Mouse (Mus musculus): ENCODE data around the gene Axin2. TPM values are rescaled to one million over a fixed set of nuclear protein-coding genes. Genes with fewer than 3 reads are reported as not detected.
"Not testable (repeated sequence)": the region's sequence is repeated elsewhere in the genome, so short reads cannot be mapped to it uniquely, and the experiment has no call there.

Gene Axin2
- polyA plus RNA-seq (2015; fragmentation: Nextera tagmentation; extraction: Ambion mirVana), result 2.6 and 2.7 TPM in 2 replicates

- peak within 1 kb of the TSS; percentile 81 for H3K4me2 ChIP-seq (replicated peaks; ENCODE audit: low read depth)
- no peaks in the 10 kb centered on the region for H3K9me3 ChIP-seq (ENCODE audit: control insufficient read depth, low read length)
- TF ChIP-seq EP300 (optimal IDR thresholded peaks at IDR 0.05), result peak; percentile 89
- TF ChIP-seq CTCF (IDR thresholded peaks at IDR 0.05; ENCODE audit: low read depth), result peak; percentile 51
- peak; percentile 95 for DNase-seq (ENCODE audit: low spot score)
- H3K36me3 ChIP-seq (ENCODE audit: control insufficient read depth, insufficient read depth, low read length), result no peaks in the 10 kb centered on the region
- WGBS, result 1% methylated on average over 46 of the region's 53 CpGs
- no peaks in the 10 kb centered on the region; the same call in 1 of the 2 replicates for H3K4me1 ChIP-seq (replicated peaks; ENCODE audit: control insufficient read depth, insufficient read depth)
- H3K4me3 ChIP-seq (ENCODE audit: low read depth, low read length), result peak within 1 kb of the TSS; percentile 86
- peak within 1 kb of the TSS; percentile 95 for H3K9ac ChIP-seq (ENCODE audit: low read length)
- peak within 1 kb of the TSS; percentile 100 for H3K27ac ChIP-seq (replicated peaks)
- ATAC-seq (ENCODE audit: low FRiP score, low TSS enrichment), result peak; percentile 96
- no peaks in the 10 kb centered on the region for H3K27me3 ChIP-seq (ENCODE audit: control insufficient read depth, insufficient read depth, low read length)
These were observed at the start of gene Axin2 for GRCm38 (mm10) chr11:108920158-108920635. Axin2 (plus strand) TSS chr11:108920349.

- H3K4me2 ChIP-seq (replicated peaks; ENCODE audit: low read depth); H3K4me1 ChIP-seq (replicated peaks; ENCODE audit: control insufficient read depth, insufficient read depth); H3K4me3 ChIP-seq (ENCODE audit: low read depth, low read length); H3K27me3 ChIP-seq (ENCODE audit: control insufficient read depth, insufficient read depth, low read length); ATAC-seq (ENCODE audit: low FRiP score, low TSS enrichment); H3K27ac ChIP-seq (replicated peaks); H3K9ac ChIP-seq (ENCODE audit: low read length); DNase-seq (ENCODE audit: low spot score); H3K36me3 ChIP-seq (ENCODE audit: control insufficient read depth, insufficient read depth, low read length); H3K9me3 ChIP-seq (ENCODE audit: control insufficient read depth, low read length): not testable (repeated sequence)
- 87% methylated on average over 1 of the region's 1 CpGs for WGBS
These were observed 48.9 kb upstream of the Axin2 start for GRCm38 (mm10) chr11:108871284-108871683.

GRCm38 (mm10) chr11:108871748-108872147, 48.4 kb upstream of the Axin2 start:
- ATAC-seq (ENCODE audit: low FRiP score, low TSS enrichment), result no peak
- DNase-seq (ENCODE audit: low spot score), result no peak
- H3K9ac ChIP-seq (ENCODE audit: low read length), result no peak overlapping the region
- no peak overlapping the region for H3K27ac ChIP-seq (replicated peaks)
- H3K9me3 ChIP-seq (ENCODE audit: control insufficient read depth, low read length), result no peaks in the 10 kb centered on the region
- H3K4me2 ChIP-seq (replicated peaks; ENCODE audit: low read depth), result no peak overlapping the region
- H3K36me3 ChIP-seq (ENCODE audit: control insufficient read depth, insufficient read depth, low read length), result no peaks in the 10 kb centered on the region
- H3K27me3 ChIP-seq (ENCODE audit: control insufficient read depth, insufficient read depth, low read length), result no peaks in the 10 kb centered on the region
- TF ChIP-seq CTCF (IDR thresholded peaks at IDR 0.05; ENCODE audit: low read depth) (no peak), EP300 (optimal IDR thresholded peaks at IDR 0.05) (no peak)
- H3K4me3 ChIP-seq (ENCODE audit: low read depth, low read length), result no peak overlapping the region
- H3K4me1 ChIP-seq (replicated peaks; ENCODE audit: control insufficient read depth, insufficient read depth), result no peaks in the 10 kb centered on the region; the same call in 1 of the 2 replicates
- 86% methylated on average over 3 of the region's 3 CpGs for WGBS

- ATAC-seq (ENCODE audit: low FRiP score, low TSS enrichment) (no peak), DNase-seq (ENCODE audit: low spot score) (peak; percentile 23)
- H3K9ac ChIP-seq (ENCODE audit: low read length), result no peak overlapping the region
- H3K36me3 ChIP-seq (ENCODE audit: control insufficient read depth, insufficient read depth, low read length), result no peaks in the 10 kb centered on the region
- H3K27ac ChIP-seq (replicated peaks), result no peak overlapping the region
- H3K4me3 ChIP-seq (ENCODE audit: low read depth, low read length), result no peak overlapping the region
- no peaks in the 10 kb centered on the region; the same call in 1 of the 2 replicates for H3K4me1 ChIP-seq (replicated peaks; ENCODE audit: control insufficient read depth, insufficient read depth)
- no peaks in the 10 kb centered on the region for H3K27me3 ChIP-seq (ENCODE audit: control insufficient read depth, insufficient read depth, low read length)
- TF ChIP-seq EP300 (optimal IDR thresholded peaks at IDR 0.05), result no peak
- WGBS, result 35% methylated on average over 7 of the region's 7 CpGs
- no peaks in the 10 kb centered on the region for H3K9me3 ChIP-seq (ENCODE audit: control insufficient read depth, low read length)
- no peak overlapping the region for H3K4me2 ChIP-seq (replicated peaks; ENCODE audit: low read depth)
These were observed 43.4 kb upstream of the Axin2 start for GRCm38 (mm10) chr11:108876633-108877205.

- Histone ChIP-seq H3K4me3 (ENCODE audit: low read depth, low read length) (no peak overlapping the region), H3K9me3 (ENCODE audit: control insufficient read depth, low read length) (no peaks in the 10 kb centered on the region), H3K9ac (ENCODE audit: low read length) (no peak overlapping the region), H3K4me1 (replicated peaks; ENCODE audit: control insufficient read depth, insufficient read depth) (no peaks in the 10 kb centered on the region; the same call in 1 of the 2 replicates), H3K27ac (replicated peaks) (no peak overlapping the region), H3K36me3 (ENCODE audit: control insufficient read depth, insufficient read depth, low read length) (no peaks in the 10 kb centered on the region), H3K4me2 (replicated peaks; ENCODE audit: low read depth) (no peak overlapping the region), H3K27me3 (ENCODE audit: control insufficient read depth, insufficient read depth, low read length) (no peaks in the 10 kb centered on the region)
- no peak for TF ChIP-seq EP300 (optimal IDR thresholded peaks at IDR 0.05)
- DNase-seq (ENCODE audit: low spot score) (no peak), ATAC-seq (ENCODE audit: low FRiP score, low TSS enrichment) (no peak)
- 78% methylated on average over 5 of the region's 5 CpGs for WGBS
These were observed 42.6 kb upstream of the Axin2 start for GRCm38 (mm10) chr11:108877520-108877919.

- no peak overlapping the region for H3K9ac ChIP-seq (ENCODE audit: low read length)
- no peaks in the 10 kb centered on the region; the same call in 1 of the 2 replicates for H3K4me1 ChIP-seq (replicated peaks; ENCODE audit: control insufficient read depth, insufficient read depth)
- 81% methylated on average over 4 of the region's 4 CpGs for WGBS
- no peaks in the 10 kb centered on the region for H3K9me3 ChIP-seq (ENCODE audit: control insufficient read depth, low read length)
- H3K27me3 ChIP-seq (ENCODE audit: control insufficient read depth, insufficient read depth, low read length), result no peaks in the 10 kb centered on the region
- H3K27ac ChIP-seq (replicated peaks), result no peak overlapping the region
- no peak overlapping the region for H3K4me2 ChIP-seq (replicated peaks; ENCODE audit: low read depth)
- ATAC-seq (ENCODE audit: low FRiP score, low TSS enrichment), result no peak
- DNase-seq (ENCODE audit: low spot score), result no peak
- TF ChIP-seq EP300 (optimal IDR thresholded peaks at IDR 0.05) (no peak), CTCF (IDR thresholded peaks at IDR 0.05; ENCODE audit: low read depth) (no peak)
- no peaks in the 10 kb centered on the region for H3K36me3 ChIP-seq (ENCODE audit: control insufficient read depth, insufficient read depth, low read length)
- H3K4me3 ChIP-seq (ENCODE audit: low read depth, low read length), result no peak overlapping the region
These were observed 39.6 kb upstream of the Axin2 start for GRCm38 (mm10) chr11:108880546-108880945.
